Mouse (Mus musculus) G1E (cell line): ENCODE measurements at regions not wholly inside any gene's neighbourhood (a gene's known extent, or its start where the extent isn't known, plus 50 kb on each side); places are given as distances from the start of the nearest gene placed in this dataset.

Experiments
- ATAC-seq: 2 replicates; pipeline ENCODE4 v1.8.0; 2016; ENCODE audit warnings: mild to moderate bottlenecking; ENCODE audit not compliant: insufficient number of reproducible peaks, poor library complexity, low FRiP score, severe bottlenecking; ENCODE audit errors: extremely low read depth
- DNase-seq: peaks from one replicate; pipeline ENCODE4 v3.0.0; 2012; ENCODE audit warnings: low spot score
- H3K27me3 ChIP-seq: 2 replicates; pipeline ENCODE4 v1.6.1; 2012; ENCODE audit warnings: mild to moderate bottlenecking, low read length, inconsistent platforms; ENCODE audit not compliant: insufficient read depth
- H3K36me3 ChIP-seq: replicated peaks from 2 replicates; pipeline ENCODE3; 2012; ENCODE audit warnings: mild to moderate bottlenecking, inconsistent platforms
- H3K4me1 ChIP-seq: 2 replicates; pipeline ENCODE4 v1.6.1; 2012; ENCODE audit warnings: low read depth, low read length, inconsistent platforms, mixed read lengths; ENCODE audit not compliant: insufficient read depth
- H3K4me3 ChIP-seq: 2 replicates; pipeline ENCODE4 v1.5.1; 2012; ENCODE audit warnings: low read depth, mild to moderate bottlenecking, inconsistent platforms, low read length, moderate library complexity, mixed read lengths
- H3K9me3 ChIP-seq: replicated peaks from 2 replicates; pipeline ENCODE4 v1.6.1; 2012; ENCODE audit warnings: inconsistent platforms
- CTCF ChIP-seq: IDR thresholded peaks from 2 replicates; pipeline ENCODE4 v1.5.1; 2012; ENCODE audit warnings: low read depth, low read length, inconsistent platforms, mixed read lengths
- GATA1 ChIP-seq: IDR thresholded peaks from 2 replicates; pipeline ENCODE4 v1.6.1; 2012; ENCODE audit warnings: borderline replicate concordance, low read length, inconsistent platforms, mixed read lengths
- GATA2 ChIP-seq: IDR thresholded peaks from 2 replicates; pipeline ENCODE4 v1.6.1; 2012; ENCODE audit warnings: low read depth, low read length, inconsistent platforms, borderline replicate concordance
- POLR2AphosphoS5 ChIP-seq: IDR thresholded peaks from 2 replicates; pipeline ENCODE4 v1.6.1; 2012; ENCODE audit warnings: low read depth, low read length, inconsistent platforms; ENCODE audit not compliant: insufficient replicate concordance
- TAL1 ChIP-seq: conservative IDR thresholded peaks from 2 replicates; pipeline ENCODE4 v1.6.1; 2012; ENCODE audit warnings: low read depth, low read length, inconsistent platforms, mixed read lengths

GRCm38 (mm10) chr5:29870537-29870936 lies 134.8 kb upstream of the Gm5129 start:
- ATAC-seq = no peak

GRCm38 (mm10) chr5:29875451-29875850 lies 137.5 kb upstream of the Il6 start:
- TF ChIP-seq GATA2 (no peak), POLR2AphosphoS5 (no peak), CTCF (no peak), GATA1 (no peak), TAL1 (no peak)
- no peak overlapping the region for H3K4me3 ChIP-seq
- ATAC-seq = no peak

More at GRCm38 (mm10) chr5:29870537-29870936, 134.8 kb upstream of the Gm5129 start:
- TF ChIP-seq POLR2AphosphoS5 (no peak), GATA2 (no peak)
- H3K27me3 ChIP-seq = 0 out of 2 replicates have a peak, but pooled peaks cover 2% of the 10 kb centered on the region
- no peaks in the 10 kb centered on the region for H3K9me3 ChIP-seq
- no peak overlapping the region for H3K4me3 ChIP-seq
- H3K4me1 ChIP-seq = no peaks in the 10 kb centered on the region
- DNase-seq = no peak
- H3K36me3 ChIP-seq = no peaks in the 10 kb centered on the region

GRCm38 (mm10) chr5:29887267-29887841 lies 125.6 kb upstream of the Il6 start:
- ATAC-seq (no peak), DNase-seq (no peak)
- Histone ChIP-seq H3K36me3 (no peaks in the 10 kb centered on the region), H3K4me3 (no peak overlapping the region), H3K9me3 (no peaks in the 10 kb centered on the region), H3K27me3 (peaks cover under 1% of the 10 kb centered on the region), H3K4me1 (no peaks in the 10 kb centered on the region)
- TF ChIP-seq POLR2AphosphoS5 (no peak), GATA2 (no peak)

More at GRCm38 (mm10) chr5:29875451-29875850, 137.5 kb upstream of the Il6 start:
- Histone ChIP-seq H3K4me1 (no peaks in the 10 kb centered on the region), H3K9me3 (no peaks in the 10 kb centered on the region), H3K27me3 (0 out of 2 replicates have a peak, but pooled peaks cover 3% of the 10 kb centered on the region), H3K36me3 (no peaks in the 10 kb centered on the region)
- no peak for DNase-seq

- H3K27me3 ChIP-seq = peaks cover 8% of the 10 kb centered on the region
- no peaks in the 10 kb centered on the region for H3K4me1 ChIP-seq
- TF ChIP-seq CTCF = no peak
- TF ChIP-seq POLR2AphosphoS5 = no peak
- TF ChIP-seq TAL1 = no peak
- no peak for TF ChIP-seq GATA2
- no peak for TF ChIP-seq GATA1
- no peaks in the 10 kb centered on the region for H3K36me3 ChIP-seq
- H3K4me3 ChIP-seq = no peak overlapping the region
- H3K9me3 ChIP-seq = no peaks in the 10 kb centered on the region
- no peak for DNase-seq
- no peak for ATAC-seq
These were observed 120.6 kb upstream of the Il6 start for GRCm38 (mm10) chr5:29892344-29892743.

GRCm38 (mm10) chr5:29892861-29893260 lies 120.1 kb upstream of the Il6 start:
- DNase-seq (no peak), ATAC-seq (no peak)
- H3K36me3 ChIP-seq = no peaks in the 10 kb centered on the region
- no peaks in the 10 kb centered on the region for H3K4me1 ChIP-seq
- peaks cover 8% of the 10 kb centered on the region for H3K27me3 ChIP-seq
- H3K9me3 ChIP-seq = no peaks in the 10 kb centered on the region
- TF ChIP-seq TAL1 (no peak), GATA1 (no peak), CTCF (no peak), POLR2AphosphoS5 (no peak), GATA2 (no peak)
- H3K4me3 ChIP-seq = no peak overlapping the region

DNA sequence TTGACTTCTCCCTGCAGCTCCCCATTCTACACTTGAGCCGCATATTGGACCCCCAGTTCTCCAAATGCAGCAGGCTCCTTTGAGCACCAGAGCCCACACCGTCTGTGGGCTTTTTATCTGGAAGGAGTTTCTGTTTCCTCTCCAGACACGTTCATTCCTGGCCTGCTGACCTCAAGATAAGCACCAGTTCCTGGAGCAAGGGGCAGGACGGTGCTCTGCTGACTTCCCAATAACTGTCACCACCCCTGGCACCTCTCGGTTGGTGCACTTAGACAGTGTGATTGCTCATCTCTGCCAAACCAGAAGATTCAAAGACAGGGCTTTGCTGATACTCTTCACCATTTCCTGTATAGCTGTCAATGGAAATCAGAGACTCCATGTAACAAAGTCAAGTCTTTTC lies 119.1 kb upstream of the Il6 start:
- Histone ChIP-seq H3K9me3 (no peaks in the 10 kb centered on the region), H3K27me3 (peaks cover 8% of the 10 kb centered on the region), H3K36me3 (no peaks in the 10 kb centered on the region), H3K4me1 (no peaks in the 10 kb centered on the region), H3K4me3 (no peak overlapping the region)
- ATAC-seq (peak; percentile 45), DNase-seq (no peak)
- TF ChIP-seq GATA1 (no peak), POLR2AphosphoS5 (no peak), CTCF (no peak), TAL1 (no peak), GATA2 (no peak)
